Mouse (Mus musculus) cerebellum, postnatal 10 days (tissue): Measurements from ENCODE around the gene D6Ertd527e.

Source experiments
- DNase-seq, 2 experiments: peaks; one replicate each; pipeline ENCODE4 v3.0.0; 2021; ENCODE audit warnings: mixed read lengths in 2 of 2

Gene D6Ertd527e

DNA sequence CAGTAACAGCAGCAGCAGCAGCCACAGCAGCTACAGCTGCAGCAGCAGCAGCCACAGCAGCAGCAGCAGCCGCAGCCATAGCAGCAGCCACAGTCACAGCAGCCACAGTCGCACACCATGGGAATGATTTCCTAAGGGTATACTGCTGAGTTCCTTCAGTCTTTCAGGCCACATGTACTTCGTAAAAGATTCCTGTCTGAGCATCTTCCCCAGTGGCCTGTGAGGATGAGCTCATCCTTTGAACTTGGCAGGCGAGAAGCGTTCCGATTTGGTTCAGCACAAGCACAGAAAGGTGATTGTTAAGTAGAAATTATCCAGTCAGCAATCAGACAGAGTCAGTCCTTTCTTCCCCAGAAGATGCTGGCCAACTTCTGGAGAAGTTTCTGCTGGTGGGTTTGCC is 7.6 kb downstream of the D6Ertd527e start:
- no peak for DNase-seq

DNA sequence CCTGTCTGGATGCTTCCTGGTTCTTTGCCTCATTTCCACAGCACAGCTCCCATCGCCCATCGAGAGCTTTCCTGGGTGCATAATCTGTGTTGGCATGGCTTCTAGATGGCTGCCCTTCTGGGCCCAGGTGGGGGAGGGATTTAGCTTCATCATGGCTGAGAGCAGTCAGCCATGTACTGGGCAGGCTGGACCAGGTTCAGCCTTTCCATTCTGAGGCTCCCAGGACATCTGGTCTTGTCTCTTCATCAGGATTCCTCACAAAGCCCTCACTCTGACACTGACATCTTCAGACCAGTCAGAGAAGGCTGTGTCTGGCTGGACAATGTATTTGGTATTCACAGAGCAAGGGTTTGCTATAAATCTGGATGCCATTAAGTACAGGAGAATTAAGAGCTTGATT is 11.4 kb downstream of the D6Ertd527e start:
- peak; percentile 79 to 83 for DNase-seq

DNA sequence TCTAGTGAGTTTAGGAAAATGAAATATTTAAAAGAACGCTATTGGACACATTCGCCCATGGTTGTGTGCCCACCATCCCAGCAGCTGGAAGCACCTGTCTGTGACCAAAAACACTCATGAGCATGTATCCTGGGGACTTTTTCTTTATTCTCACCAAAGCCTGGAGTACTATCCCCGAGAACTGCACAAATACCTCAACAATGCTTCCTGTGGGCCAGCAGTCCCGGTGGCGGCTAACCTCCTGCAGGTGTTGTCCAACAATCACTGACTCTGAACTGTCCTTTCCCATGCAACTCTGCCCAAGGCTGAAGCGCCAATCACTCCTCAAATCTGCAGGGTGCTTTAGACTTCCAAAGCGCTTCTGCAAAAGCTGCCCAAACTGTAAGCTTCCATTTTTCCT is 12.1 kb downstream of the D6Ertd527e start:
- no peak for DNase-seq

DNA sequence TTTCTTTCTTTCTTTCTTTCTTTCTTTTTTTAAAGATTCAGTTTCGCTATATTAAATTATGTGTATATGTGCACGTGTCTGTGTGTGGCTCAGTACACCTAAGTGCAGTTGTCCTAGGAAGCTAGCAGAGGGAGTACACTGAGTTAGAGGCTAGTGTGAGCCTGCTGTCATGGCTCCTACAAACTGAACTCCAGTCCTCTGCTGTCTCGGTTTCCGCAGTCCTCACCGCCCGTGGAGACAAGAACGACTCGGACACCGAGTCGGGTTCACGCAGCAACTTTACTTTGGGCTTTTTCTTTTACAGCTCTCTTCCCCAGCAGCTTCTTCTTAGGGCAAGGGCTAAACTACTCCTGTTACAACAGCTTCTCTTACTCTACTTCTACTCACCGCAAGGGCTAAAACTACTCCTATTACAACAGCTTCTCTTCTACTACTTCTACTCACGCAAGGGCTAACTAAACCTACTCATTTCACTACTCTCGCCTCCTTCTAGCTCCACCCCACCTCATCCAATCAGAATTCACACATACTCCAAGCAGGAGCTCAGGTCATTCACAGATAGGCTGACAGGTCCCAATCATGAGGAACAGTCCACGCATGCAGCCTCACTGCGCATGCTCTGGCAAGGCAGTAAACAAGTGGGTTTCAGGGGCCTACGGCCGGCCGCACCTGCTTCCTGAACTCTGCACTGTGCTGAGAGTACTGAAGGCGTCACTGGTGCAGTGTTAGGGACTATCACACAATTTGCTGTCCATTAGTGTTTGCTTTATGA is 14.7 kb downstream of the D6Ertd527e start:
- DNase-seq: no peak

DNA sequence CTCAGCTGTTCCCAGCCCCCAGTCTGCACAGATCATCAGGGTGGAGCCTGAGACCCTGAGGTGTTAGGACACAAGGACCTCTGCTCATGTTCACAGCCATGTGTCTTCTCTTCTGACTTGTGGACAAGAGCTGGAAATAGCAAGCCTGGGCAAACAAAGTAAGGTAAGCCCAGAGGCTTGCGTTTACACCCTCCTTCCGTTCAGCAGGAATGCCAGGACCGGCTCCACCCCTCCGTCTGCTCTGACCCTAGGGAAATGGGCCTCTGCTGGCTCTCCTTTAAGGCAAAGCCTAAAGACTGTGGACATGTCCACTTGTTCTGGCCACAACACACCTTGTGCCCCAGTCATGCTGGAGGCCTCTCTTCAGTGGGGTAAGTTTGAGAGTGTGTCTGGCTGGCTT is 15.4 kb downstream of the D6Ertd527e start:
- no peak for DNase-seq

DNA sequence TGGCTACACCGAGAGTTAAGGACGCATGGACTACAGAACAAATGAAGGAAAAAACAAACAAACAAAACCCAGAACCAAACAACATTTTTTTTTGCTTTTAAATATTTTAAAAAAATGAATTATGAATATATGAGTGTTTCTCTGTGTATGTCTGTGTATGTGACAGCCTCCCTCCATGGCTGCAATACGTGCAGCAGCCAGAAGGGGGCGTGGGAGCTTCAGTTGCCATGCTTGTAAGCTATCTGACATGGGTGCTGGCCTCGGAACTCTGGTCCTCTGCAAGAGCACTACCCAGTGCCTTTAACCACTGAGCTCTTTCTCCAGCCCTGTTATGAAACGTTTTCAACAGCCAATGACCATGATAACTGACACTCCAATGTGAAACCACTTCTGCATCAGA is 16.1 kb downstream of the D6Ertd527e start:
- DNase-seq: no peak

DNA sequence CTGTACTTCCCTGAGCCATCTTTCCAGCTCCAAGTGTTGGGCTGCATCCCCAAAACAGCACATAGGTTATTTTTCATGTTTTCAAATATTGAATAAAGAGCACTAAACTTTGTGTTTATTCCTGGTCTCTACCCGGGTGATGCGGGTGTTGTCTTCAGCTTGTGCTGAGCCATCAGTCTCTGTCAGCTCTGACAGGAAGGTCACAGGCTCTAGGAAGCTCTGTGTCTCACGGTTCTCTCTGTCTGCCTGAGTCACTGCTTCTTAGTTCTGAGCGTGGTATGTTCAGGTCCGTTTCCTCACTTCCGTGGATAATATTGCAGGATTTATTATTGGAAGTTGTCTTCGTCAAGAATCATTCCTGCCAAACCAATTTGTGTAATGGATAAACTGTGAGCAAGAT is 17.4 kb downstream of the D6Ertd527e start:
- DNase-seq: no peak

DNA sequence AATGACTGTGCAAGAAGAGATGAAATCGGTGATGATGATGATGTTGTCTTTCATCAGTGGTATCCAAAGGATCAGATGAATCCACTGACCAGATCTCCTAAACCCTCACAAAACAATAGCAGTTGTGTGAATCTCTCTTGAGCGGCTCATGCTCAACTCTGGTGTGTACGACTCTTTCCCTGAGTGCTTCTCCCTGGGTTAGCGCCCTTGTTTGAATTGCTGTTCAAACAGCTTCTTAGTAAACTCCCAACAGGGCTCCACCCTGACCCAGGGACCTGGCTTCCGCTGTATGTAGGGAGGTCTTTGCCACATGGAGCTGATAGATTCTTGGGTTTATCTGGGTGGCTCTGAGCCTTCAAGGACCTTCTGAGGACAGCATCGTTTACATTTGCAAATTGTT is 18.9 kb downstream of the D6Ertd527e start:
- DNase-seq: no peak

DNA sequence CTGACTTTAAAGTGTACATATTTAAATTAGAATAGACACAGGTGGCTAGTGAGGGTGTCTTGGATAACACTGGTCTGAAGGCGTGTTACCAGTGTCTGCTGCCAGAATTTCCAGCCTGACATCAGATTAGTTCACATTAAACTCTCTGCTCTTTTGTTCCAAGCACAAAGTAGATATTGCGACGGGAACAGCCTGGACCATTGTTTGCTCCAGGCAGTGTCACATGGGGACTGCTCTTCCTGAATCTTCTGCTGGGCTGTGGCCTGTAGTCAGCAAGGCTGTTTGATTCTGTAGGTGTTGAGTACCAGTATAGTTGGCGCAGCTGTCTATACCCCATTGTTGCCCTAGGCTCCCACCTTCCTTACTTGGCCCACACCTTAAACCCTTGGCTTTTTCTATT is 19.4 kb downstream of the D6Ertd527e start:
- no peak for DNase-seq

DNA sequence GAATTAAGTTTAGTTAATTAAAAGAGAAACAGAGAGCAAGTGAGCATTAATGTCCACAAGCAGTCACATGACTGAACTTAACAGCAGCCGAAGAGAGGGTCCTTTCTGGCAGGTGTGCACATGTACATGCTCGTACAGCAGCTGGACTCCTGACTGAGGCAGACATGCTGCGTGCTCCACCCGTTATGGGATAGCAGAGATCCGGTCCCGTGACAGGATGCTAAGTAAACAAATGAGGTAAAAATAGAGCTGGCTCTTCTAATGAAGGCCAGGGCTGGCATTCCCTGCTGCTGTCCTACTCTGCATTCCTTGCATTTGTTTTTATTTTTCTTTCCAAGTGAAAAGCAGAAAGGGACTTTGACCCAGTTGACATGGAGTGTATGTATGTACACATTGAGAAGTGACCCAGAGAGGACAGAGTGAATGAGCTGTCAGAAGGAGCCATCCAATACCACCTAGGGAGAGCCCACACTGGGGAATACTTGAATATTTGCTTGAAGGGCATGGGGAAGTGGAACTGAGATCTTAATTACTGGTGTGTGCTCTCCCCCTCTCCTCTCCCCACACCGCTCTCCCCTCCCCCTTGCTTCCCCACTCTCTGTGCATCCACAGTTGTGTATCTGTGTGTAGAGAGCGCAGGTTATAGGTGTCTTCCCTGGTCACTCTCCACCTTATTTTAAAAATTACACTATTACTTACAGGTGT is 22.7 kb downstream of the D6Ertd527e start:
- DNase-seq: no peak

DNA sequence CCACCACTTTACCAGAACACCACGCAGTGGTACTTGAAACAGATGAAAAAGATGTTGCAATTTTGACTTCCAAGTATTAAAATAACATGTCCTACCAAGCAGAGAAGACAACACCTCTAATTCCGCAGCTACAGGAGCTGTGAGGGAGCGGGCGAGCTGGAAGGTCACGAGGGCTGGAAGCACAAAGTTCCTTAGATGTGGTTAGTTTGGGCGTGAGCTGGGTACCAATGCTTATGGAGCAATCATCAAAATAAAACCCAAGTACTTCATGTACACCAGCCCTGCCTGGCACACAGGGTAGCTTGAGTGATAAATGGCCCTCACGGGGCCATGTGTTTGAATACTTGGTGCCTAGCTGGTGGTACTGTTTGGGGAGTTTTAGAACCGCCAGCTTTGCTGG is 25.3 kb downstream of the D6Ertd527e start:
- DNase-seq: no peak

DNA sequence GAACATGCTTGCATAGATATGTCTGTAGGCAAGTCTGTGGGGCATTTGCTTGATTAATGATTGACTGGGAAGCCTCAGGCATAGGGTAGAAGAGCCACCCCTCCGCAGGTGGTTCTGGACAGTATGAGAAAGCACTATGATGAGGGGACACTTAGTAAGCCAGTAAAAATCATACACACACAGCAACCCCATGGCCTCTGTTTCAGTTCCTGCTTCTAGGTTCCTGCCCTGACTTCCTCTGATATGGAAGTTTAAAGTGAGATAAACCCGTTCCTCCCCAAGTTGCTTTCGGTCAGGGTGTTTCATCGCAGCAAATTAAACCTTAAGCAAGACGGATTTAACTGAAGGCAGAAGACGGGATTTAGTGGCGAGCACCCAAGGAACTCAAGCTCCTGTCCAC is 26.1 kb downstream of the D6Ertd527e start:
- DNase-seq: no peak

DNA sequence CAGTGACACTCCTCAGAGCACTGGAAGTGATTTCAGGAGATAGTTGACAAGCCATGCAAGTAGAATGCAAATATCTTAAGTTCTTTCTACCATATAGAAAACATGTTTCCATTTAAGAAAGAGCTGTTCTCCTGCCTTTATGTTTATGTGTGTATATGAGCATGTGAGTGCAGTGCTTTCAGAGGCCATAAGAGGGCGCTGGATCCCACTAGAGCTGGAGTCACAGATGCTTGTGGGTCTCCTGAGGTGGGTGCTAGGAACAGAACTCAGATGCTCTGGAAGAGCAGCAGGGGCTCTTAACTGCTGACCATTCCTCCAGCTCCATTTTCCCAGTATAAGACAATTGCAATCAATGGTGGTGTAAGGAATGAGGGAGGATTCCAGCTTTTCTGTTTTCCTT is 26.5 kb downstream of the D6Ertd527e start:
- no peak for DNase-seq

DNA sequence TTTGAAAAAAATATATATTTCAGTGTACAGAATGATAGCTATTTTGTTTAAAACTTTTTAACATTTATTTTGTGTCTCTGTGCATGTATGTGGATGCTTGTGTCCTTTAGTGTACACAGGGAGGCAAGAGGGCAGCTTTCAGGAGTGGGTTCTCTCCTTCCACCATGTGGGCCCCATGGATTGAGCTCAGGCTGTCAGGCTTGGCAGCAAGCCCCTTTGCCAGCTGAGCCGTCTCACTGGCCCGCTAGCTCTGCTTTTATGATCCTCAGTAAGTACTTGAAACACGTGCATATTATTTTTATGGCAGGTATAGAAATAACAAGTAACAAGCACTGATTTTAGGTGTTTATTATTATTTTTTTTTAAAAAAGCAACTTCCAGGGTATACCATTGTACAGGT is 29.0 kb downstream of the D6Ertd527e start:
- DNase-seq: peak; percentile 78 to 84

DNA sequence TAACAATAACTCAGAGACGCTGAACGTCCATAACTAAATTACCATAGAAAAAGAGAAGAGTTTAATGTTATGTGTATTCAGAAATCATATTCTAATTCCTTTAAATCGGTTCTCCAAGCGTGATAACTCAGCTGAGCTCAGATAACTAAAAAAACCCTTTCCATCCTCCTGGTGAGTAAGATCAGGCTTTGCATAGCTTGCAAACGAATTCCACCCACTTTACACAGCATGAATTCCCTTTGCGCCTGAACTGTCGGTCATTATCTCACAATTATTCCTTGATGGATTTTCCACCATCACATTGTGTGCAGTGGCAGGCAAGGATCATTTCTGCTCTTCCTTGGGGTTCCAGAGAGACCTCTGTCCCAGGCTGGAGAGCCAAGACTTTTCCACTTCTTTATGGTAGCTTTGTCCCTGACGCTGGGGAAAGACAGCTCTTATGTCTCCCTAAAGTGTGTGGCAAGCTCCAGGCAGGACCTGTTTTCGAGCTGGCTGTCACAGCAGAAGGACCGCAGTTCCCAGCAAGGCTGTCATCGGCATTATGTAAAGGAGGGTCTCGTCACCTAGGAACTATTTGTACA is 29.5 kb downstream of the D6Ertd527e start:
- no peak for DNase-seq

DNA sequence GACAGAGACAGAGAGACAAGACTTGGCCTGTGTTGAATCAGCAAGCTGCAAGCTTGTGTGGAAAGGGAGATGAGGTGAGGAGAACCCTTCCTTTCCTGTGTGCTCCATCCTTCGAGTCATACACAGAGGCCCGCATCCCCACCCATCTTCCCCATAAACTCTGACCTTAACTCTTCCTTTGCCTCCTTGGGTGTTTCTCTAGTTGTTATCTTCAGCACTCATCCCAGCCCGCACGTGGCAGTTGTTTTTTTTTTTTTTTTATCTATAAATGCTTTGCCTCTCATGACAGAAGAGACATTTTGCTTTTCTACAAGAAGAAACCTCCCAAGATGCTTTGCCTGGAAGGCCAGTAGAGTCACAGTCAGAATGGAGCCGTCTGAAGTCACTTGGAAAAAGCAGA is 33.9 kb downstream of the D6Ertd527e start:
- DNase-seq: no peak

DNA sequence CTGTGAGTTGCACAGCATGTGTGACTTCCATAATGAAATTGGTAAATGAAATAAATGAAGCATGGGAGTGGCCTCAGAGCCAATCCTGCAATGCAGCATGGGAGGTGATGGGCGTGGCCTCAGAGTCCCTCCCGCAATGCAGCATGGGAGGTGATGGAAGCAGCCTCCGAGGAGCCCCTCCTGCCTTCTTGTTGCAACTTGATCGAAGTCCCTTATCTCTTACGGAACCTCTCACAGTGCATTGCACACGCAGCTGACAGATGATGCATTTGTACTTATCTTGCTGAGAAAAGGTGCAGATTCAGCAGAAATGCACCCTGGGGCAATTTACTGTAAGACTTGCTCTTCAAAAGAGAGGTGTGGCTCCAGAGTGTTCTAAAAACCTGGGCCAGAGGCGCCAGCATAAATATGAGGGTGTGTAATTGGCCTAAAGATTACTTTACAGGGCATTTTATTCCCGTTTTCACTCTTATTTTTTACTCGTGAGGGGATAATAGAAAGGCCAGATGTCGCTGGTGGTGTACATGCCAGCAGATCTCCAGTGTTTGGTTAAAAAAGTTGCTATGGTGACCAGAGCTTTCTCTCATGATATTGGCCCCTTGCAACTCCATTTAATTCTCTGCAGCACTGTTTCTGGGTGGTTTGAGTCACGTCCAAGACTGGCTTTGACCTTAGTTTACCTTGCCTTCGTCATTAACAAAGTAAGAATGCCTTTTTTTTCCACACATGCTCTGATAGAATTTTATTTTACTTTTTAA is 35.4 kb downstream of the D6Ertd527e start:
- no peak for DNase-seq

DNA sequence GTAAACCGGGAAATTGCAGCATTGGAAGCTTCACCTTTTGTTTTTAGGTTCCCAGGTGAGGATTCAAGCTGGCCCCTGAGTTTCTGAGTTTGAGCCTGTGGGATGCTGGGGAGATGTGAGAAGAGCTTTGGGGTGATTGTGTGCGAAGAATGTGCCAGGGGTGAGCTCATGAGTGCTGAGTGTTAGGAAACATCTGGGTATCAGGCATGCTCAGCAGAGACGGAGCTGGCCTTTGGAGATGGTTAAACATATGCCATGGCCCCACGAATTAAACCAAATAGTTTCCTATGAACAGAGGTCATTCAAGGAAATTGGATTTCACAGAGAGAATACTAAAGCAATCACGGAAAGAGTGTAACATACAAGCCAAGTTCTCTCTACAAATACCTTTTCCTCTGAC is 37.7 kb downstream of the D6Ertd527e start:
- DNase-seq: no peak

DNA sequence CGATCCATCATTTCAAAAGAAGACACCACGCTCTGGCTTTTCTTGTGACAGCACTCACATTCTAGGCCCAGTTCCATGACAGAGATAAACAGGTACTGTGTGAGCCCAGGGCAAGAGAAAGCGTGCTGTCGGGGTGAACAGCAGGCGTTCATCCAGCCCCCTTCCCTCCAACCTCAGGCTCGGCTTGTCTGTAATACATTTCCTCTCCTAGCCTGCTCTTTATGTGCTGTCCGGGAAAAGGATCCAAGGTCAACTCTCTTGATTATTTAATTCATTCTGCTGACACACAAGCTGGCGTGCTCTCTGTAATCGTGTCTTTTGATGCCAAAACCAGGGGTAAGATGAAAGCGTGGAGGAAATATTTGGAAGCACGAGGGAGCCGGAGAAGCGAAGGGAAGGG is 39.0 kb downstream of the D6Ertd527e start:
- DNase-seq: peak; percentile 30 to 45

DNA sequence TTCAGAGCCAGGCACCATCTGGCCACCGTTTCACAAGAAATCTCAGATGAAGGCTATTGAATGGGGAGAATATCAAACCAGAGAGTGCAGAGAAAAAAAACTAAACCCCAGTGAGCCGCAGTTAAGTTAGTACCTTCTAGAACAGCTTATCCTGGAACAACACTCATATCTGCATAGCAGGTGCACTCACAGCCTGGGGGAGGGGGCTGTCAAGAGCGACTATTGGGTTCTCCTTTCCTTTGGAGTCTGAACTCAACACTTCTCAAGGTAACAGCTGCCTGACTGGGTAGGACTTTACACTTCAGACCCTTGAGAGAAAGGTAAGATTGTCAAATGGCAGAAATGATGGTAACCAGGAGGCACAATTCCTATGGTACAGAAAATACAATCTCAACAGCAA is 43.4 kb downstream of the D6Ertd527e start:
- no peak for DNase-seq

DNA sequence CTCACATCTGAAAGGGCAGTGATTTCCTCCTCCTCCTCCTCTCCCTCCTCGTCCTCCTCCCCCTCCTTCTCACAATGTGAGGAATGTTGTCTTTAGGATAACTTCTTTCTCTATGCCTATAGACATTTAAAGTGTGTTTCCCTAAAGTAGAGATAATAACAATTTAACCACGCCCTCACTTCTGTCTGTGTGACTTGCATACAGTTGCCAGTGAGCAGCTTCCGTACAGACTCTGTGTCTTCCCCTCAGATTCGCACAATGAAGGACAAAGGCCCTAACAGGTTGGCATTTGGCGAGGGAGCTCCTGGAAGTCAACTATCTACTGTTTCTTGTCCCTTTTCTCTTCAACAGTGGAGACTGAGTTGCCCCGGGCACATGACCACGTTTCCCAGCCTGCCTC is 45.9 kb downstream of the D6Ertd527e start:
- DNase-seq: no peak

DNA sequence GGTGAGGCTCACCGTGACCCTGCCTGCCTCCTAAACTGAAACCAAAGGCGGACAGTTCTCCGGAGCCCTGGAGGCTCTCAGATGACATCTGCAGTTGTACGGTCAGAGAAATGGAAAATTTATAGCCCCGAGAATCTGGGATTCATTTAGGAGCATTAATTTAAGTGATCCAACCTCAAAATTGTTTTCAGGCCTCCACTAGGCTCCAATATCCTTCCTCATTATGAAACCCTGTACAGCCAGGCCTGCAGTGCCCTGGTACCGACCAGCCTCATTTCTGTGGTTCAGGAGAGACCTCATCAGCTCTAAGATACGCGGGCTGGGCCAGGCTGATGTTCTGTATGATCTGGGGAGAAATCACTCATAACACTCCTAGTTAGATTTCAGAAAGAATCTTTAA is 46.9 kb downstream of the D6Ertd527e start:
- DNase-seq: no peak

DNA sequence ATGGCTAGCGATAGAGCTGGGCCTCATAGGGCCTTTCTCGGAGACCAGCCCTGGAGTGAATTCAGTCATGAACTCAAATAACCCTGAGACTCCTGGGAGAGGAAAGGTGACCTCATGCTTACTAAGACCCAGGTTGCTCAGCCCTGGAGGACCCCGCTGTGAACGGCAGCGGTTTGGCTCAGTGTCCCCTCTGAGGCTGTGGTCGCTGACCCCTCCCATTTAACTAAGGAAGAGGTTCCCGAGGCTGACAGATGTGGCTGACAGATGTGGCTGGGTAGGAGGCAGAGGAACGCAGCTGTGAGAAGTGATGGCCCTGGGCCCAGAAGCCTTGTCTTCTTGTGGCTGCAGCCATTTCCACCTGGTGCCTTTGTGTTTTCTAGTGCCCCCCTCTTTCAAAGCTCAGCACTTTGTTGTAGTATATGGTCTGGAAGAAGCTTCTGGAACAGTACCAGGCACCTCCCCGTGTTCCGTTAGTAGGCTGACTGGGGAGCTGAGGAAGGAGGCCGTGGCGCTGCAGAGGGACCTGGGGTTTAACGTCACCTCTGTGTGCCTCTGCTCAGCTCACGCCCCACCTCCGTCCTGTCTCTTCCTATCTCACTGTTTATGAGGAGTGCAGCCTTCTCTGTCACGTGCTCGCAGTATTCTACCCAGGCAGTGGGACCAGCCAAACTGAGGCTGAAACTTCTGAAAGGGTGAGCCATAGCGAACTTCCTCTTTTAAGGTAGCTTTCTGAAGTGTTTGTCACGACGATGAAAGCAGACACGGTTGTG is 48.1 kb downstream of the D6Ertd527e start:
- no peak for DNase-seq
